Mouse (Mus musculus) MEL (cell line): ENCODE measurements around the gene Mynn. TPM values are rescaled to one million over a fixed set of nuclear protein-coding genes. Genes with fewer than 3 reads are reported as not detected.

Experiments used
- DNase-seq: peaks from one replicate; pipeline ENCODE4 v3.0.0; 2011; ENCODE audit warnings: low read depth, low spot score
- H3K27ac ChIP-seq: 2 replicates; pipeline ENCODE4 v1.5.1; 2012; ENCODE audit warnings: low read depth, mild to moderate bottlenecking, control low read depth, low read length, moderate library complexity; ENCODE audit not compliant: control insufficient read depth
- H3K27me3 ChIP-seq, 2 experiments: fragments of 150-350 bp in 1 of 2; sonication (generic) in 1 of 2; 2 replicates each; pipeline ENCODE4 v1.6.1; 2012; ENCODE audit warnings: low read length in 2 of 2, mild to moderate bottlenecking in 2 of 2, improper control_type of control experiment in 1 of 2, moderate library complexity in 1 of 2; ENCODE audit not compliant: insufficient read depth in 2 of 2, control insufficient read depth in 1 of 2
- H3K36me3 ChIP-seq, 2 experiments: 2 replicates each; pipeline ENCODE4 v1.6.1; 2012 to 2014; ENCODE audit warnings: low read length in 2 of 2, improper control_type of control experiment in 1 of 2, inconsistent platforms in 1 of 2, mild to moderate bottlenecking in 1 of 2; ENCODE audit not compliant: insufficient read depth in 2 of 2, control insufficient read depth in 1 of 2
- H3K4me1 ChIP-seq, 2 experiments: fragments of 150-350 bp in 1 of 2; sonication (generic) in 1 of 2; 2 replicates each; pipeline ENCODE4 v1.6.1; 2012; ENCODE audit warnings: low read length in 2 of 2, improper control_type of control experiment in 1 of 2, mild to moderate bottlenecking in 1 of 2; ENCODE audit not compliant: insufficient read depth in 2 of 2, control insufficient read depth in 1 of 2
- H3K4me3 ChIP-seq, 2 experiments: fragments of 150-350 bp in 1 of 2; sonication (generic) in 1 of 2; 2 replicates each; pipeline ENCODE4 v1.5.1; 2012; ENCODE audit warnings: low read depth in 2 of 2, low read length in 2 of 2, mild to moderate bottlenecking in 2 of 2, moderate library complexity in 2 of 2, control low read depth in 1 of 2, improper control_type of control experiment in 1 of 2; ENCODE audit not compliant: control insufficient read depth in 1 of 2, insufficient read depth in 1 of 2
- H3K79me2 ChIP-seq: 2 replicates; pipeline ENCODE4 v1.6.1; 2012; ENCODE audit warnings: mild to moderate bottlenecking, low read length, moderate library complexity; ENCODE audit not compliant: control insufficient read depth, poor library complexity, insufficient read depth
- H3K9ac ChIP-seq: 2 replicates; pipeline ENCODE4 v1.6.1; 2012; ENCODE audit warnings: low read depth, mild to moderate bottlenecking, control low read depth, low read length, moderate library complexity; ENCODE audit not compliant: control insufficient read depth, poor library complexity, severe bottlenecking
- H3K9me3 ChIP-seq: fragments of 150-350 bp; sonication (generic); replicated peaks from 2 replicates; pipeline ENCODE4 v1.6.1; 2012; ENCODE audit warnings: mild to moderate bottlenecking, low read length, improper control_type of control experiment, moderate library complexity; ENCODE audit not compliant: insufficient read depth
- BHLHE40 ChIP-seq: IDR thresholded peaks from 2 replicates; pipeline ENCODE4 v1.6.1; 2012; ENCODE audit warnings: low read depth, mild to moderate bottlenecking, inconsistent platforms, low read length, improper control_type of control experiment, borderline replicate concordance
- CHD1 ChIP-seq: IDR thresholded peaks from 2 replicates; pipeline ENCODE4 v1.6.1; 2012; ENCODE audit warnings: low read depth, mild to moderate bottlenecking, inconsistent platforms, low read length, improper control_type of control experiment
- CHD2 ChIP-seq: IDR thresholded peaks from 2 replicates; pipeline ENCODE4 v1.6.1; 2011; ENCODE audit warnings: low read length, improper control_type of control experiment
- E2F4 ChIP-seq: IDR thresholded peaks from 2 replicates; pipeline ENCODE4 v1.6.1; 2011; ENCODE audit warnings: low read depth, low read length, improper control_type of control experiment, borderline replicate concordance
- ELF1 ChIP-seq: IDR thresholded peaks from 2 replicates; pipeline ENCODE4 v1.6.1; 2014; ENCODE audit warnings: low read depth, mild to moderate bottlenecking, inconsistent platforms, low read length, improper control_type of control experiment, moderate library complexity
- EP300 ChIP-seq, 2 experiments: IDR thresholded peaks; 2 replicates each; pipeline ENCODE4 v1.6.1; 2011; ENCODE audit warnings: improper control_type of control experiment in 2 of 2, low read length in 2 of 2, low read depth in 1 of 2, mild to moderate bottlenecking in 1 of 2
- ETS1 ChIP-seq: IDR thresholded peaks from 2 replicates; pipeline ENCODE4 v1.6.1; 2012; ENCODE audit warnings: low read depth, mild to moderate bottlenecking, inconsistent platforms, low read length, improper control_type of control experiment, moderate library complexity
- GATA1 ChIP-seq: IDR thresholded peaks from 2 replicates; pipeline ENCODE4 v1.6.1; 2011; ENCODE audit warnings: low read depth, low read length, improper control_type of control experiment
- HCFC1 ChIP-seq: IDR thresholded peaks from 2 replicates; pipeline ENCODE4 v1.6.1; 2012; ENCODE audit warnings: low read depth, mild to moderate bottlenecking, inconsistent platforms, low read length, improper control_type of control experiment, moderate library complexity
- JUND ChIP-seq: IDR thresholded peaks from 2 replicates; pipeline ENCODE4 v1.6.1; 2011; ENCODE audit warnings: low read depth, mild to moderate bottlenecking, improper control_type of control experiment, low read length
- KAT2A ChIP-seq: conservative IDR thresholded peaks from 2 replicates; pipeline ENCODE4 v1.6.1; 2012; ENCODE audit warnings: low read depth, low read length, improper control_type of control experiment, inconsistent platforms
- MAFK ChIP-seq: IDR thresholded peaks from 2 replicates; pipeline ENCODE4 v1.6.1; 2011; ENCODE audit warnings: low read depth, mild to moderate bottlenecking, low read length, improper control_type of control experiment, borderline replicate concordance
- MAX ChIP-seq: IDR thresholded peaks from 2 replicates; pipeline ENCODE4 v1.6.1; 2011; ENCODE audit warnings: low read length, improper control_type of control experiment
- MAZ ChIP-seq: IDR thresholded peaks from 2 replicates; pipeline ENCODE4 v1.6.1; 2012; ENCODE audit warnings: low read depth, mild to moderate bottlenecking, inconsistent platforms, low read length, improper control_type of control experiment
- MEF2A ChIP-seq: IDR thresholded peaks from 2 replicates; pipeline ENCODE4 v1.6.1; 2014; ENCODE audit warnings: low read depth, mild to moderate bottlenecking, inconsistent platforms, low read length, improper control_type of control experiment; ENCODE audit not compliant: poor library complexity, insufficient replicate concordance, severe bottlenecking; ENCODE audit errors: extremely low read depth
- MXI1 ChIP-seq: IDR thresholded peaks from 2 replicates; pipeline ENCODE4 v1.6.1; 2011; ENCODE audit warnings: mild to moderate bottlenecking, low read depth, low read length, improper control_type of control experiment
- MYC ChIP-seq: IDR thresholded peaks from 2 replicates; pipeline ENCODE4 v1.6.1; 2011; ENCODE audit warnings: low read depth, mild to moderate bottlenecking, low read length, improper control_type of control experiment, moderate library complexity
- NELFE ChIP-seq: IDR thresholded peaks from 2 replicates; pipeline ENCODE4 v1.6.1; 2011; ENCODE audit warnings: low read depth, low read length, improper control_type of control experiment
- NRF1 ChIP-seq: IDR thresholded peaks from 2 replicates; pipeline ENCODE4 v1.6.1; 2014; ENCODE audit warnings: low read depth, mild to moderate bottlenecking, inconsistent platforms, low read length, improper control_type of control experiment, moderate library complexity; ENCODE audit not compliant: poor library complexity, insufficient read depth, severe bottlenecking
- POLR2A ChIP-seq, 2 experiments: IDR thresholded peaks; 2 replicates each; pipeline ENCODE4 v1.6.1; 2011 to 2012; ENCODE audit warnings: low read length in 2 of 2, mild to moderate bottlenecking in 2 of 2, control low read depth in 1 of 2, improper control_type of control experiment in 1 of 2, low read depth in 1 of 2, moderate library complexity in 1 of 2; ENCODE audit not compliant: control insufficient read depth in 1 of 2, insufficient read depth in 1 of 2, poor library complexity in 1 of 2
- POLR2AphosphoS2 ChIP-seq: IDR thresholded peaks from 2 replicates; pipeline ENCODE4 v1.6.1; 2011; ENCODE audit warnings: low read length, improper control_type of control experiment
- POLR2AphosphoS5 ChIP-seq: IDR thresholded peaks from 2 replicates; pipeline ENCODE4 v1.6.1; 2012; ENCODE audit warnings: low read depth, borderline replicate concordance, mild to moderate bottlenecking, inconsistent platforms, low read length, moderate library complexity, mixed read lengths
- RAD21 ChIP-seq: IDR thresholded peaks from 2 replicates; pipeline ENCODE4 v1.6.1; 2011; ENCODE audit warnings: mild to moderate bottlenecking, low read depth, low read length, improper control_type of control experiment
- RCOR1 ChIP-seq: IDR thresholded peaks from 2 replicates; pipeline ENCODE4 v1.6.1; 2012; ENCODE audit warnings: low read depth, mild to moderate bottlenecking, inconsistent platforms, low read length, improper control_type of control experiment
- SIN3A ChIP-seq: IDR thresholded peaks from 2 replicates; pipeline ENCODE4 v1.6.1; 2012; ENCODE audit warnings: low read length, improper control_type of control experiment, inconsistent platforms
- TAL1 ChIP-seq: IDR thresholded peaks from 2 replicates; pipeline ENCODE4 v1.6.1; 2012; ENCODE audit warnings: mild to moderate bottlenecking, inconsistent platforms, low read length, moderate library complexity, mixed read lengths
- TBP ChIP-seq: IDR thresholded peaks from 2 replicates; pipeline ENCODE4 v1.8.0; 2011; ENCODE audit warnings: low read depth, low read length, improper control_type of control experiment
- UBTF ChIP-seq: IDR thresholded peaks from 2 replicates; pipeline ENCODE4 v1.6.1; 2012; ENCODE audit warnings: low read depth, mild to moderate bottlenecking, inconsistent platforms, low read length, improper control_type of control experiment, moderate library complexity, borderline replicate concordance; ENCODE audit not compliant: insufficient read depth
- USF1 ChIP-seq: IDR thresholded peaks from 2 replicates; pipeline ENCODE4 v1.6.1; 2014; ENCODE audit warnings: low read depth, mild to moderate bottlenecking, inconsistent platforms, low read length, improper control_type of control experiment, moderate library complexity
- ZKSCAN1 ChIP-seq: IDR thresholded peaks from 2 replicates; pipeline ENCODE4 v1.6.1; 2012; ENCODE audit warnings: low read depth, mild to moderate bottlenecking, inconsistent platforms, low read length, improper control_type of control experiment, moderate library complexity
- polyA plus RNA-seq, 2 experiments: library from polyadenylated mRNA; stranded (reverse) in 1 of 2; unstranded in 1 of 2; fragments of >175 nt in 1 of 2; fragments of >200 nt in 1 of 2; gene quantifications; 2 replicates each; pipeline versions ENCODE4 v1.2.1 to v1.2.4; 2012; ENCODE audit warnings: low replicate concordance in 2 of 2, low read depth in 1 of 2; ENCODE audit not compliant: insufficient read length in 2 of 2, insufficient read depth in 1 of 2, missing spikeins in 1 of 2
- total RNA-seq: library from RNA; depleted of rRNA; stranded (reverse); fragments of 300-350 nt; gene quantifications from 2 replicates; pipeline ENCODE4 v1.2.3, GENCODE M21; 2012

Gene Mynn
- total and polyA plus RNA-seq, 3 experiments, result 12.3 to 17.0 TPM; not detected in 1

GRCm38 (mm10) chr3:30601175-30601574 is 690 bp upstream of the Mynn start:
- peak; percentile 91 for DNase-seq
- H3K9ac ChIP-seq, result peak overlapping the region; percentile 79
- TF ChIP-seq POLR2AphosphoS2, result no peak
- no peak for TF ChIP-seq POLR2A (IDR thresholded peaks at IDR 0.05; ENCODE audit: control insufficient read depth in 1 of 2, insufficient read depth in 1 of 2, low read depth in 1 of 2, low read length in 2 of 2, poor library complexity in 1 of 2)
- TF ChIP-seq CHD2, result no peak
- no peak for TF ChIP-seq UBTF
- TF ChIP-seq USF1, result no peak
- no peak for TF ChIP-seq POLR2AphosphoS5
- TF ChIP-seq ELF1, result peak; percentile 81; the same call in 1 of the 2 replicates
- TF ChIP-seq TBP, result peak; percentile 100
- no peak for TF ChIP-seq JUND
- TF ChIP-seq KAT2A, result peak; percentile 67
- peak in 1 of 2 experiments; percentile 16; a peak in 1 of 4 replicates for TF ChIP-seq EP300 (IDR thresholded peaks at IDR 0.05; ENCODE audit: low read depth in 1 of 2, low read length in 2 of 2)
- TF ChIP-seq HCFC1, result 0 out of 2 replicates have a peak, but pooled peaks have one; percentile 64
- peak; percentile 97 for TF ChIP-seq ETS1
- TF ChIP-seq RCOR1, result peak; percentile 27; the same call in 1 of the 2 replicates
- TF ChIP-seq MXI1, result peak; percentile 16
- TF ChIP-seq MAX, result no peak
- peak; percentile 63 for TF ChIP-seq MYC
- peak; percentile 37; the same call in 1 of the 2 replicates for TF ChIP-seq NRF1
- TF ChIP-seq MAFK, result peak; percentile 99
- no peak for TF ChIP-seq RAD21
- TF ChIP-seq MEF2A, result no peak
- TF ChIP-seq ZKSCAN1, result no peak
- TF ChIP-seq MAZ, result no peak
- TF ChIP-seq CHD1, result no peak
- TF ChIP-seq E2F4, result peak; percentile 75
- peak; percentile 95 for TF ChIP-seq GATA1
- TF ChIP-seq SIN3A, result peak; percentile 96
- no peak for TF ChIP-seq NELFE
- TF ChIP-seq BHLHE40, result no peak
- peak; percentile 46; the same call in 1 of the 2 replicates for TF ChIP-seq TAL1

More at GRCm38 (mm10) chr3:30601175-30601574, 690 bp upstream of the Mynn start:
- Histone ChIP-seq H3K79me2 (peaks cover 13% of the 10 kb centered on the region), H3K27ac (peak overlapping the region; percentile 85), H3K36me3 (peaks cover 3 to 8% of the 10 kb centered on the region in 2 experiments; a peak in 3 of 4 replicates), H3K4me3 (peak overlapping the region; percentile 95), H3K9me3 (no peaks in the 10 kb centered on the region), H3K4me1 (peaks cover 0 to 9% of the 10 kb centered on the region in 2 experiments; a peak in 2 of 4 replicates), H3K27me3 (no peaks in the 10 kb centered on the region)
